Mouse (Mus musculus): Measurements from ENCODE around the gene Cacna1c. TPM values are rescaled to one million over a fixed set of nuclear protein-coding genes. Genes with fewer than 3 reads are reported as not detected.

The Cacna1c gene
- polyA plus RNA-seq, 2 experiments, result 8.9 to 29.0 TPM

DNA sequence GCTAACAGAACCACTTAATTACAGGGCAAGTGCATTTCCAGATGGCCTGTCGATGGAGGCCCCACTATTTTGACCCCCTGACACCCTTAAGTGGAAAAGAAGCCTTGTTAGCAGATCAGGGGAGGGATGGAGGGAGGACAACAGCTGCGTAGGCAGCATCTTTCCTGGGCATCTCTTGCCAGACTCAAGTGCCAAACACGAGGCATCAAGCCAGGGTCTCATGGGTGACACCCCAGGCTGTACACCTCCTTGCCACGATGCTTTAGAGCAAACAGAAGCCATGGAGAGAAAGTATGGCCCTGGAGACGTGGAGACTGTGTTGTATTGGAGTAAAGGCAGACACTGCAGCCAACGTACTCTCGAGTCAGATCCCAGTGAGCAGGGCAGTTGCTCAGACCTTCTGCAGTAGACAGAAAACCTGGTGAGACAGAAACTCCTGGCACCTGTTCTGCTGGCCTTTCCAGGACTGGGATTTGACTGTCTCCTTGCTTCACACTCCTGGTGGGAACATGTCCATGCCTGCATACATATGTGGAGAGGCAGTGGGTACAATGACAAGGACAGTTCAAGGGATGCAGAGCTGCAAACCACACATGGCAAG, 325.9 kb downstream of the Cacna1c start:
- H3K4me3 ChIP-seq (replicated peaks; ENCODE audit: low read length), result no peak overlapping the region
- no peak for DNase-seq (ENCODE audit: low spot score)
- H3K9ac ChIP-seq (ENCODE audit: low read depth, low read length, severe bottlenecking), result no peak overlapping the region
- no peak overlapping the region for H3K4me2 ChIP-seq (replicated peaks; ENCODE audit: low read depth, low read length, severe bottlenecking)
- no peak for TF ChIP-seq POLR2A (IDR thresholded peaks at IDR 0.05; ENCODE audit: borderline replicate concordance, extremely low read depth, insufficient read depth, insufficient read length)
- no peaks in the 10 kb centered on the region for H3K36me3 ChIP-seq (ENCODE audit: control insufficient read depth, insufficient read depth, low read length)
- H3K9me3 ChIP-seq (ENCODE audit: control insufficient read depth, low read length), result no peaks in the 10 kb centered on the region
- H3K27me3 ChIP-seq (ENCODE audit: control insufficient read depth, insufficient read depth, low read length), result no peaks in the 10 kb centered on the region
- peaks cover 11% of the 10 kb centered on the region for H3K4me1 ChIP-seq (ENCODE audit: control insufficient read depth, insufficient read depth, low read length)
- ATAC-seq (ENCODE audit: low FRiP score, low read depth), result no peak
- WGBS, result 64% methylated on average over 7 of the region's 7 CpGs
- H3K27ac ChIP-seq (replicated peaks; ENCODE audit: low read depth, low read length), result no peak overlapping the region

DNA sequence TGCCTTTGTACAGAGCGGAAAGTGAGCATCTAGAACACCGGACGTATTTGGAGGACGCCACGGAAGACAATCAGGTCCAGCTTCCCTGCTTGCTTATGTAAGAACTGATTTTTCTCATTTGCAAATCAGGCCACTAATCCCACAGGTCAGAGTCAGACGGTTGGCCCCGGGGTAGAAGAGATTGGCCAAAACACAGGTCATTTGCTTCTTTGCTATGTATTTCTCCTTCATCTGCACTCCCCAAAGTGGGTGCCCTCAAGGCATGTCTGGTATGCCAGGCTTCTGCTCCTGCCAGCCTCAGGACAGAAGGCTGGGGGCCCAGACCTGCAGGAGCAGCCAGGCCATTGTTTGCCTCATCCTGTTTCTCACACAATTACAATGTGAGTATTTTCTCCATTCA, 328.8 kb downstream of the Cacna1c start:
- no peak for TF ChIP-seq POLR2A (IDR thresholded peaks at IDR 0.05; ENCODE audit: borderline replicate concordance, extremely low read depth, insufficient read depth, insufficient read length)
- no peak overlapping the region for H3K4me2 ChIP-seq (replicated peaks; ENCODE audit: low read depth, low read length, severe bottlenecking)
- peaks cover 9% of the 10 kb centered on the region for H3K4me1 ChIP-seq (ENCODE audit: control insufficient read depth, insufficient read depth, low read length)
- no peak overlapping the region for H3K27ac ChIP-seq (replicated peaks; ENCODE audit: low read depth, low read length)
- no peaks in the 10 kb centered on the region for H3K9me3 ChIP-seq (ENCODE audit: control insufficient read depth, low read length)
- no peak overlapping the region for H3K4me3 ChIP-seq (replicated peaks; ENCODE audit: low read length)
- ATAC-seq (ENCODE audit: low FRiP score, low read depth) (no peak), DNase-seq (ENCODE audit: low spot score) (no peak)
- H3K27me3 ChIP-seq (ENCODE audit: control insufficient read depth, insufficient read depth, low read length), result no peaks in the 10 kb centered on the region
- H3K9ac ChIP-seq (ENCODE audit: low read depth, low read length, severe bottlenecking), result no peak overlapping the region
- no peaks in the 10 kb centered on the region for H3K36me3 ChIP-seq (ENCODE audit: control insufficient read depth, insufficient read depth, low read length)
- WGBS, result 83% methylated on average over 7 of the region's 7 CpGs

DNA sequence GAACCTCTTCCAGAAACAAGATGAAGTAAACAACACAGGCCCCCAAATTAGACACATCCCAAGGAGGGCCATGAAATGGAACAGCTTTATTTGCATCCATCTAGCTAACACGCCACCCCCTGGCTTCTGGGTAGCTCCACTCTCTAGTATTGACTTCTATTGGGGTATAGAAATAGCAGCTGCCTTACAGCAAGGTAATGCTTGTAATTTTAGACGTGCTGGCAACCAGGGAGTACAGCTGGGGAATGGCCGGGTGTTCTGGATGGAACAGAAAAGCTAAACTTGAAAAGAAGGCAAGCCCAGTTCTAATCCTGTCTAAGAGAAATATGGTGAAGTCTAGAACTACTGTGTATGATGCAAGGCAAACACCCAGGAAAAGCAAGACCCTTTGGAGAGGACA, 329.3 kb downstream of the Cacna1c start:
- no peaks in the 10 kb centered on the region for H3K36me3 ChIP-seq (ENCODE audit: control insufficient read depth, insufficient read depth, low read length)
- no peak for ATAC-seq (ENCODE audit: low FRiP score, low read depth)
- no peak overlapping the region for H3K4me2 ChIP-seq (replicated peaks; ENCODE audit: low read depth, low read length, severe bottlenecking)
- H3K27ac ChIP-seq (replicated peaks; ENCODE audit: low read depth, low read length), result no peak overlapping the region
- no peak for DNase-seq (ENCODE audit: low spot score)
- H3K4me1 ChIP-seq (ENCODE audit: control insufficient read depth, insufficient read depth, low read length), result peaks cover 9% of the 10 kb centered on the region
- H3K9ac ChIP-seq (ENCODE audit: low read depth, low read length, severe bottlenecking), result no peak overlapping the region
- no peaks in the 10 kb centered on the region for H3K27me3 ChIP-seq (ENCODE audit: control insufficient read depth, insufficient read depth, low read length)
- no peak for TF ChIP-seq POLR2A (IDR thresholded peaks at IDR 0.05; ENCODE audit: borderline replicate concordance, extremely low read depth, insufficient read depth, insufficient read length)
- no peaks in the 10 kb centered on the region for H3K9me3 ChIP-seq (ENCODE audit: control insufficient read depth, low read length)
- WGBS, result 42% methylated on average over 3 of the region's 3 CpGs
- H3K4me3 ChIP-seq (replicated peaks; ENCODE audit: low read length), result no peak overlapping the region

DNA sequence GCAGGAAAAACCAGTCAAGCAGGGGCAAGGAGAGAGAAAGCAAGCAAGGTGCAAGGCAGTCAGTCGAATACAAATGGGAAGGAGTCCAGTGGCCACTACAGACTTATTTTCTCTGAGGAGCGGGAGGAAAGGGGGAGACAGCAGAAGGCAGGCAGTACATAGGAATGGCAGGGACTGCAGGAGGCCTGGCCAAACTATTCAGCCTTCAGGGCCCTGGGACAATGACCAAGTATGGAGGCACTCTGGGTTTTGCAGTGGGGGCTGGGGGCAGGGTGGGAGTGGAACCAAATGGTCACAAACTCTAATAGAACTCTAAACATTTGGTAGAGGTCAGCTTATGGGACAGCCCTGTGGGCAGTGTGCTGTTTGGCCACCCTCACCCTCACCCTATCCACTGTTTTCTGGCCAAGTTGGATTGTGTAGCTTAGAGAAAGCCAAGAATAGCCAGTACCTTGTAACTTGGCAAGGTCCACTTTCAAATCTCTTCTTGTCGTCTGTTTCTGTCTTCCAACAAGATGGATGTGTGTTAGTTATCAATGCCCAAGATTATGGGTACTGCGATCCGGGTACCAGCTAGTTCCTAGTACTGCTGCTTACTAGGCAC, 330.3 kb downstream of the Cacna1c start:
- Histone ChIP-seq H3K4me1 (ENCODE audit: control insufficient read depth, insufficient read depth, low read length) (peaks cover 9% of the 10 kb centered on the region), H3K4me3 (replicated peaks; ENCODE audit: low read length) (no peak overlapping the region), H3K36me3 (ENCODE audit: control insufficient read depth, insufficient read depth, low read length) (no peaks in the 10 kb centered on the region), H3K27ac (replicated peaks; ENCODE audit: low read depth, low read length) (no peak overlapping the region), H3K27me3 (ENCODE audit: control insufficient read depth, insufficient read depth, low read length) (no peaks in the 10 kb centered on the region), H3K4me2 (replicated peaks; ENCODE audit: low read depth, low read length, severe bottlenecking) (no peak overlapping the region), H3K9me3 (ENCODE audit: control insufficient read depth, low read length) (no peaks in the 10 kb centered on the region), H3K9ac (ENCODE audit: low read depth, low read length, severe bottlenecking) (no peak overlapping the region)
- no peak for TF ChIP-seq POLR2A (IDR thresholded peaks at IDR 0.05; ENCODE audit: borderline replicate concordance, extremely low read depth, insufficient read depth, insufficient read length)
- ATAC-seq (ENCODE audit: low FRiP score, low read depth), result no peak
- 76% methylated on average over 5 of the region's 5 CpGs for WGBS
- no peak for DNase-seq (ENCODE audit: low spot score)

DNA sequence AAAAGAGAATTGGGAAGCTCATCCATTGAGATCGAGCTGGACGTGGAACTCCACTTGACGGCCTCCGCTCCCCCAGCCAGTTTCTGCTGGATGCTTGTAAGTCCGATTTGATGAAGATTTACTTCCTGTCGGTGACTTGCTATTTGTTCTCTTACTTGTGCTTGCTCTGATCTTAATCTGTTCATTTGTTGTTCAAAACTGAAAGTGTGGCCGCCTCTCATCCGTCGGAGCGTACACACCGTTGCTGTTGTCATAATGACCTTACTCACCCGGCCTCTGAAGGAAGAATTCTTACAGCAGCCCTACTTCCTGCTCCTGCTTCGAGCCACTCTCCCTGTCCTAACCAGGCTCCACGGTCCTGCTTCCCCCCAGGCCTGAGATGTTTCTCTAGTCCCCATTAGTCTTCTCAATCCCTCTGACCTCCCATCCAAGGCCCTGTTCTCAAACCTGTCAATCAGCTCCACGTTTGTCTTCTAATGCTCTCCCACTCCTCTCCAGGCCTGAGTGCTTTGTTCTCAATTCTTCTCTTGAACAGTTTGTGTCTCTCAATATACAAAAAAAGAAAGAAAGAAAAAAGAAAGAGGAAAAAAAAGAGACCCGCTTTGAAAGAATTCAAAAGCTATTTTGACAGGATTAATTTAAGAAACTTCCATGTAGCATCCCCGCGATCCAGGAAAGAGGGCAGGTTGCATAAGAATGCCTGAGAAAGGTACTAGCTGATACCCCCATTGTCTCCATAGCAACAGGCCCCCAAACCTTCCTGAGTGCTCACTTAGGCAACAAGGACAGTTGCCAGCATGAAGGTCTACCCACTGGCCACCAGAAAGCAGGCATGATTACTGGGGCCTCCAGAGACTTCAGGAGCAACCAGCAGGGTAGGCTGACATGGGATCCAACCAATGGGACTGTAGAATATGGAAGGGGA, 331.3 kb downstream of the Cacna1c start:
- Histone ChIP-seq H3K4me3 (replicated peaks; ENCODE audit: low read length) (no peak overlapping the region), H3K9ac (ENCODE audit: low read depth, low read length, severe bottlenecking) (no peak overlapping the region), H3K4me1 (ENCODE audit: control insufficient read depth, insufficient read depth, low read length) (peaks cover 14% of the 10 kb centered on the region), H3K36me3 (ENCODE audit: control insufficient read depth, insufficient read depth, low read length) (no peaks in the 10 kb centered on the region), H3K27me3 (ENCODE audit: control insufficient read depth, insufficient read depth, low read length) (no peaks in the 10 kb centered on the region), H3K27ac (replicated peaks; ENCODE audit: low read depth, low read length) (no peak overlapping the region), H3K9me3 (ENCODE audit: control insufficient read depth, low read length) (no peaks in the 10 kb centered on the region), H3K4me2 (replicated peaks; ENCODE audit: low read depth, low read length, severe bottlenecking) (no peak overlapping the region)
- DNase-seq (ENCODE audit: low spot score) (no peak), ATAC-seq (ENCODE audit: low FRiP score, low read depth) (no peak)
- TF ChIP-seq POLR2A (IDR thresholded peaks at IDR 0.05; ENCODE audit: borderline replicate concordance, extremely low read depth, insufficient read depth, insufficient read length), result no peak
- 71% methylated on average over 18 of the region's 18 CpGs for WGBS

Data from limb, embryonic 14.5 days (tissue).